Mouse (Mus musculus): ENCODE measurements around the gene Gm42417. TPM values are rescaled to one million over a fixed set of nuclear protein-coding genes. Genes with fewer than 3 reads are reported as not detected.

Gene Gm42417
- polyA plus RNA-seq (2015; fragmentation: Nextera tagmentation; extraction: Ambion mirVana): 0.29 TPM in 1 of 2 replicates, not detected in the other

- Histone ChIP-seq H3K4me1 (replicated peaks; ENCODE audit: control insufficient read depth, insufficient read depth, low read length) (peaks cover 6% of the 10 kb centered on the region; the same call in 1 of the 2 replicates), H3K4me2 (ENCODE audit: low read depth, low read length) (no peak within 1 kb of the TSS), H3K36me3 (ENCODE audit: control insufficient read depth, insufficient read depth, low read length) (peaks cover 11% of the 10 kb centered on the region), H3K27me3 (ENCODE audit: control insufficient read depth, insufficient read depth, low read depth, low read length) (no peaks in the 10 kb centered on the region), H3K9ac (ENCODE audit: low read length) (no peak within 1 kb of the TSS), H3K27ac (ENCODE audit: low read length) (no peak within 1 kb of the TSS), H3K9me3 (ENCODE audit: control insufficient read depth, low read length) (no peaks in the 10 kb centered on the region), H3K4me3 (ENCODE audit: low read length) (no peak within 1 kb of the TSS)
- WGBS: 28% methylated on average over 7 of the region's 9 CpGs
- peak; percentile 61 for ATAC-seq (ENCODE audit: low read depth)
Measured at GRCm38 (mm10) chr1:36539186-36539585, at the start of gene Gm42417. Gene Gm42417, minus strand, starts transcription at chr1:36539429.

- Histone ChIP-seq H3K27me3 (ENCODE audit: control insufficient read depth, insufficient read depth, low read depth, low read length) (no peaks in the 10 kb centered on the region), H3K4me1 (replicated peaks; ENCODE audit: control insufficient read depth, insufficient read depth, low read length) (peaks cover 44% of the 10 kb centered on the region), H3K4me2 (ENCODE audit: low read depth, low read length) (no peak overlapping the region), H3K9me3 (ENCODE audit: control insufficient read depth, low read length) (no peaks in the 10 kb centered on the region), H3K36me3 (ENCODE audit: control insufficient read depth, insufficient read depth, low read length) (no peaks in the 10 kb centered on the region), H3K27ac (ENCODE audit: low read length) (peak overlapping the region; percentile 77; the same call in 1 of the 2 replicates), H3K9ac (ENCODE audit: low read length) (no peak overlapping the region), H3K4me3 (ENCODE audit: low read length) (no peak overlapping the region)
- ATAC-seq (ENCODE audit: low read depth): no peak
- 73% methylated on average over 6 of the region's 6 CpGs for WGBS
Measured at GRCm38 (mm10) chr1:36587860-36588259, 48.6 kb upstream of the Gm42417 start.

GRCm38 (mm10) chr1:36586288-36586687 is 47.1 kb upstream of the Gm42417 start:
- Histone ChIP-seq H3K27me3 (ENCODE audit: control insufficient read depth, insufficient read depth, low read depth, low read length) (no peaks in the 10 kb centered on the region), H3K4me1 (replicated peaks; ENCODE audit: control insufficient read depth, insufficient read depth, low read length) (peaks cover 36% of the 10 kb centered on the region), H3K9me3 (ENCODE audit: control insufficient read depth, low read length) (no peaks in the 10 kb centered on the region), H3K27ac (ENCODE audit: low read length) (no peak overlapping the region), H3K36me3 (ENCODE audit: control insufficient read depth, insufficient read depth, low read length) (no peaks in the 10 kb centered on the region), H3K4me3 (ENCODE audit: low read length) (no peak overlapping the region), H3K4me2 (ENCODE audit: low read depth, low read length) (no peak overlapping the region), H3K9ac (ENCODE audit: low read length) (no peak overlapping the region)
- WGBS: 40% methylated on average over 4 of the region's 4 CpGs
- no peak for ATAC-seq (ENCODE audit: low read depth)

- Histone ChIP-seq H3K36me3 (ENCODE audit: control insufficient read depth, insufficient read depth, low read length) (no peaks in the 10 kb centered on the region), H3K4me1 (replicated peaks; ENCODE audit: control insufficient read depth, insufficient read depth, low read length) (peaks cover 33% of the 10 kb centered on the region), H3K27me3 (ENCODE audit: control insufficient read depth, insufficient read depth, low read depth, low read length) (no peaks in the 10 kb centered on the region), H3K4me2 (ENCODE audit: low read depth, low read length) (no peak overlapping the region), H3K9me3 (ENCODE audit: control insufficient read depth, low read length) (no peaks in the 10 kb centered on the region), H3K27ac (ENCODE audit: low read length) (no peak overlapping the region), H3K4me3 (ENCODE audit: low read length) (no peak overlapping the region), H3K9ac (ENCODE audit: low read length) (no peak overlapping the region)
- WGBS: 65% methylated on average over 8 of the region's 8 CpGs
- ATAC-seq (ENCODE audit: low read depth): no peak
Measured at GRCm38 (mm10) chr1:36583408-36584116, 44.3 kb upstream of the Gm42417 start.

DNA sequence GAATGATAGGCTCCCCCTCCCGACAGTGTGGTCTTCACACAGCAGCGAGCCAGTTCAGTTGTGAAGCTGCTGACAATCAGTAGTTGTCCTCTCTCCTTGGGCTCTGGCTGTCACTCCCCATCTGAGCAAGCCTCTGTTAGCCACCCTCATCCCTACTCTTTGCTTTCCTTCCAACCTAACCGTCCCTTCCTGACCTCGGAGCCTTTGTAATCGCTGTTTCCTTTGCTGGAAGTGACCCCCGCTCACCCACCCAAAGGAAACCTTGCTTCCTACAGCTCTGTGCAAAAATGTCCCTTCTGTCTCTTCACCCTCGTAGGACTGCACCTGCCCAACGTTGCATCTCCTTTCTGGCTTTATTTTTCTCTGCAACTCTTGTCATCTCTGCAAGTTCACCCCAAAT is 43.0 kb upstream of the Gm42417 start:
- no peak for ATAC-seq (ENCODE audit: low read depth)
- Histone ChIP-seq H3K4me1 (replicated peaks; ENCODE audit: control insufficient read depth, insufficient read depth, low read length) (peaks cover 25% of the 10 kb centered on the region), H3K9me3 (ENCODE audit: control insufficient read depth, low read length) (no peaks in the 10 kb centered on the region), H3K27me3 (ENCODE audit: control insufficient read depth, insufficient read depth, low read depth, low read length) (no peaks in the 10 kb centered on the region), H3K9ac (ENCODE audit: low read length) (no peak overlapping the region), H3K4me2 (ENCODE audit: low read depth, low read length) (no peak overlapping the region), H3K27ac (ENCODE audit: low read length) (no peak overlapping the region), H3K36me3 (ENCODE audit: control insufficient read depth, insufficient read depth, low read length) (no peaks in the 10 kb centered on the region), H3K4me3 (ENCODE audit: low read length) (no peak overlapping the region)
- 72% methylated on average over 8 of the region's 8 CpGs for WGBS

GRCm38 (mm10) chr1:36581260-36581659 is 42.0 kb upstream of the Gm42417 start:
- ATAC-seq (ENCODE audit: low read depth): no peak

DNA sequence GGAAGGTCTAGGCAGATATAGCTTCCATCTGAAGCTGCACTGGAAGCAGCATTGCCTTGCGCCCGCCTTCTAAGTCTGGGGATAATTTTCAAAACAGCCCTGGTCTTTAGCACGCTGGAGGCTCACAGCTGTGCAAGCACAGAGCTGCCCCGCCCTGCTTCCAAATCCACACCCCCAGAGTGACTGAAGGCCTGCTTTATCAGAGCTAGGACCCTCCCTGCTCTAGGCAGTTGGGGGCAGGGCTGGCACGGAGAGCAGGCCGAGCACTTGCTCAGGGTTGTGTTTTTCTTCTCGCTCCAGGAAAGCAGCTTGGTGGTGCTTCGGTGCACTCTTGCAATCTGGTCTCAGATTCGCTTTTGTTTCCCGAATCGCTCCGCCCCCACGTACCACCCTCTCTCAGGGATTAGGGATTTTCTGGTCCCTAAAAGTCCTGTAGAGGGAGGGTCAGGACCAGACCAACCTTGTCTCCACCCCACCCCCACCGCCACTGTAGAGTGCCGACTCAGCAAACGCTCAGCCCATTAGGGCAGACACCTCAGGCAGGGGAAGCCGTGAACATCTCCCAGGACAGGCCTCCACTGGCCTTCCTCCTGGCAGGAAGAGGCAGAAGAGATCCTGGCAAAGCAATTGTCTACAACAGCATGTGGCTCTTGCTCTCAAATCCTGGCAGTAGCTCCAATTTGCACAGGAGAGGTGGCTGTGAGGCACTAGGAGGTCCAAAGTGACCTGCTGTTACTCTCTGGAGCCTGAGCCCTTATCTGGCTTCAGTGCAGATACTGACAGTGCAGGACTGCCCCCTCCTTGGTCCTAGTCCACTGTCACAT is 41.4 kb upstream of the Gm42417 start:
- H3K4me3 ChIP-seq (ENCODE audit: low read length): peak overlapping the region; percentile 36
- H3K4me1 ChIP-seq (replicated peaks; ENCODE audit: control insufficient read depth, insufficient read depth, low read length): peaks cover 29% of the 10 kb centered on the region
- peak; percentile 94 for ATAC-seq (ENCODE audit: low read depth)

More at GRCm38 (mm10) chr1:36581260-36581659, 42.0 kb upstream of the Gm42417 start:
- H3K9ac ChIP-seq (ENCODE audit: low read length): peak overlapping the region; percentile 61; the same call in 1 of the 2 replicates
- H3K9me3 ChIP-seq (ENCODE audit: control insufficient read depth, low read length): no peaks in the 10 kb centered on the region
- H3K4me2 ChIP-seq (ENCODE audit: low read depth, low read length): no peak overlapping the region
- H3K4me1 ChIP-seq (replicated peaks; ENCODE audit: control insufficient read depth, insufficient read depth, low read length): peaks cover 28% of the 10 kb centered on the region
- H3K4me3 ChIP-seq (ENCODE audit: low read length): no peak overlapping the region
- WGBS: 77% methylated on average over 5 of the region's 5 CpGs
- H3K27ac ChIP-seq (ENCODE audit: low read length): peak overlapping the region; percentile 82
- H3K36me3 ChIP-seq (ENCODE audit: control insufficient read depth, insufficient read depth, low read length): no peaks in the 10 kb centered on the region
- H3K27me3 ChIP-seq (ENCODE audit: control insufficient read depth, insufficient read depth, low read depth, low read length): no peaks in the 10 kb centered on the region

GRCm38 (mm10) chr1:36579974-36580383 is 40.8 kb upstream of the Gm42417 start:
- H3K36me3 ChIP-seq (ENCODE audit: control insufficient read depth, insufficient read depth, low read length): no peaks in the 10 kb centered on the region
- H3K27me3 ChIP-seq (ENCODE audit: control insufficient read depth, insufficient read depth, low read depth, low read length): no peaks in the 10 kb centered on the region
- H3K4me2 ChIP-seq (ENCODE audit: low read depth, low read length): peak overlapping the region; percentile 53
- WGBS: 28% methylated on average over 6 of the region's 6 CpGs
- H3K9me3 ChIP-seq (ENCODE audit: control insufficient read depth, low read length): no peaks in the 10 kb centered on the region
- peak overlapping the region; percentile 82 for H3K27ac ChIP-seq (ENCODE audit: low read length)
- peak overlapping the region; percentile 36; the same call in 1 of the 2 replicates for H3K4me3 ChIP-seq (ENCODE audit: low read length)
- H3K4me1 ChIP-seq (replicated peaks; ENCODE audit: control insufficient read depth, insufficient read depth, low read length): peaks cover 34% of the 10 kb centered on the region
- ATAC-seq (ENCODE audit: low read depth): peak; percentile 65
- peak overlapping the region; percentile 61 for H3K9ac ChIP-seq (ENCODE audit: low read length)

More for the DNA sequence above, 41.4 kb upstream of the Gm42417 start:
- Histone ChIP-seq H3K27ac (ENCODE audit: low read length) (peak overlapping the region; percentile 82), H3K27me3 (ENCODE audit: control insufficient read depth, insufficient read depth, low read depth, low read length) (no peaks in the 10 kb centered on the region), H3K4me2 (ENCODE audit: low read depth, low read length) (peak overlapping the region; percentile 53), H3K36me3 (ENCODE audit: control insufficient read depth, insufficient read depth, low read length) (no peaks in the 10 kb centered on the region), H3K9ac (ENCODE audit: low read length) (peak overlapping the region; percentile 61), H3K9me3 (ENCODE audit: control insufficient read depth, low read length) (no peaks in the 10 kb centered on the region)
- WGBS: 2% methylated on average over 17 of the region's 17 CpGs

DNA sequence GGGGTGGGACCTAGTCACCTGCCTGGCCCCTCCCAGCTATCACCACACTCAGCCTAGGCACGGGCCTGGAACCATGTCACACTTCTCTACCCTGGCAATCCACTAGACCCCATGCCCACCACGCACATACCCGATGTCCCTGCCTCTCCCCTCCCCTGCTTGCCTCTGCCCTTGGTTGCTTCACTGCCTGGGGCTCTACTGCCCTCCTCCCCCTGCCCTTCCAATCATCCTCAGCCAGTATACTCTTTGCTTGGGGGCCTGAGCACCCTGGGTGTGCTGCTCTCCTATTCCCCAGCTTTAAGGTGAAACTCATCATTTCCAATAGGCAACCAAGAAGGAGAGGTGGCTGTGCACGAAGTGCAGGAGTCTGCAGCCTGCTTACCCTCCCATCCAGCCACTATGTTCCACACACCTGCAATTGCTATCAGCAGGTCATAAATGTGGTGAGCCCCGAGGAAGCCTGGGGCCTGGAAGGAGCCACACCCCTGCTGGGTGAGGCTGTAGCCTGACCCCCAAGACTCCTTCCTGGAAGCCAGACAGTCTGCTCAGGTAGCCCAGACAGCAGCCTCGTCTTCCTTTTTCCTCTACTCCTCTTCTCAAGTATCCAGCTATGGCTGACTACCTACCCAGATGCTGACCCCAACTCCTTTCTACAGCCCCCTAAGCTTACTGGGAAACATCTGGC is 37.9 kb upstream of the Gm42417 start:
- no peak for ATAC-seq (ENCODE audit: low read depth)
- WGBS: 70% methylated on average over 6 of the region's 6 CpGs

More for the DNA sequence above, 37.9 kb upstream of the Gm42417 start:
- Histone ChIP-seq H3K4me2 (ENCODE audit: low read depth, low read length) (no peak overlapping the region), H3K27me3 (ENCODE audit: control insufficient read depth, insufficient read depth, low read depth, low read length) (no peaks in the 10 kb centered on the region), H3K27ac (ENCODE audit: low read length) (no peak overlapping the region), H3K9me3 (ENCODE audit: control insufficient read depth, low read length) (no peaks in the 10 kb centered on the region), H3K4me3 (ENCODE audit: low read length) (no peak overlapping the region), H3K9ac (ENCODE audit: low read length) (no peak overlapping the region), H3K36me3 (ENCODE audit: control insufficient read depth, insufficient read depth, low read length) (no peaks in the 10 kb centered on the region), H3K4me1 (replicated peaks; ENCODE audit: control insufficient read depth, insufficient read depth, low read length) (peaks cover 48% of the 10 kb centered on the region)

Data from lung, embryonic 16.5 days (tissue).